Mouse (Mus musculus): ENCODE measurements at regions not wholly inside any gene's neighbourhood (a gene's known extent, or its start where the extent isn't known, plus 50 kb on each side); places are given as distances from the start of the nearest gene placed in this dataset.

DNA sequence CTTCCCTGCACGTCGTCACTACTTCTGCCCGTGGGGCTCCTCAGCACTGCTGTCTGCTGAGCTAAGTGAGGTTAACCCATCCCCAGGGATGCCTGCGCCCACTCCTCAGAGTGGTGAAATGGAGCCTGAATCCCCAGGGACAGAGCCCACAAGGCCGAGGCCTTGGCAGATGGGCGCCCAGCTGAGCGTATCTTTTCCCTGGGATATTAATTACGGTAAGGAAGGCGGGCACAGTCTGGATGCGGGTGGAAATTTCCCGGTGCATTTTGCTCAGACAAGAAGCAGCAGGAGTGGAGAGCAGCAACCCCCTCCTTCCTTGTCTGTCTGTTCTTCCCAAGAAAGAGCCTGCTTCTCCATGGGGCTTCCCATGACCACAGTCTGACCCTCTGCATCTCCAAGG is 408.7 kb downstream of the Ptpru start:
- TF ChIP-seq CTCF (IDR thresholded peaks at IDR 0.05; ENCODE audit: control insufficient read depth, insufficient read depth, low read length) (no peak), POLR2A (IDR thresholded peaks at IDR 0.05; ENCODE audit: borderline replicate concordance, control insufficient read depth, low read depth, low read length) (no peak)

All from bone marrow, adult 2 months (tissue).